Mouse (Mus musculus) forebrain, embryonic 16.5 days (tissue): ENCODE data around the gene Chrna3. TPM values are rescaled to one million over a fixed set of nuclear protein-coding genes. Genes with fewer than 3 reads are reported as not detected.

ENCODE experiments used
- ATAC-seq: fragments of 200-750 bp; cut with Nextera tagmentation; 2 replicates; pipeline ENCODE4 v1.8.0; 2017; ENCODE audit warnings: mild to moderate bottlenecking, moderate library complexity
- H3K27ac ChIP-seq: fragments of 300-500 bp; sonication (generic); 2 replicates; pipeline ENCODE4 v1.5.1; 2014; ENCODE audit warnings: low read length, control low read depth
- H3K27me3 ChIP-seq: fragments of 300-500 bp; sonication (generic); replicated peaks from 2 replicates; pipeline ENCODE4 v1.6.1; 2014; ENCODE audit warnings: low read length; ENCODE audit not compliant: control insufficient read depth, insufficient read depth
- H3K36me3 ChIP-seq: fragments of 300-500 bp; sonication (generic); 2 replicates; pipeline ENCODE4 v1.6.1; 2014; ENCODE audit not compliant: control insufficient read depth, insufficient read depth
- H3K4me1 ChIP-seq: fragments of 300-500 bp; sonication (generic); replicated peaks from 2 replicates; pipeline ENCODE4 v1.6.1; 2014; ENCODE audit warnings: low read length; ENCODE audit not compliant: control insufficient read depth, insufficient read depth
- H3K4me2 ChIP-seq: fragments of 300-500 bp; sonication (generic); 2 replicates; pipeline ENCODE4 v1.6.1; 2014; ENCODE audit warnings: mild to moderate bottlenecking, low read length, control low read depth
- H3K4me3 ChIP-seq: fragments of 300-500 bp; sonication (generic); replicated peaks from 2 replicates; pipeline ENCODE4 v1.5.1; 2014; ENCODE audit warnings: mild to moderate bottlenecking, low read length, control low read depth
- H3K9ac ChIP-seq: fragments of 300-500 bp; sonication (generic); replicated peaks from 2 replicates; pipeline ENCODE4 v1.6.1; 2014; ENCODE audit warnings: low read depth, low read length, control low read depth
- H3K9me3 ChIP-seq: fragments of 300-500 bp; sonication (generic); 2 replicates; pipeline ENCODE4 v1.6.1; 2016; ENCODE audit warnings: low read length; ENCODE audit not compliant: control insufficient read depth
- WGBS: fragments of 180-500 bp; shearing (Covaris S2); extraction: QIAGEN DNeasy Blood & Tissue Kit; methylation state at CpG from one replicate; pipeline ENCODE4 v1.1.7; 2014; 5-methylcytosine and 5-hydroxymethylcytosine counted together
- polyA plus RNA-seq: library from polyadenylated mRNA; unstranded; fragments of >200 nt; fragmentation: Nextera tagmentation; extraction: Ambion mirVana; gene quantifications from 2 replicates; pipeline ENCODE4 v1.2.1, GENCODE M21; 2015

Gene Chrna3
- polyA plus RNA-seq, result 3.1 and 5.1 TPM in 2 replicates

- Histone ChIP-seq H3K9me3 (no peaks in the 10 kb centered on the region), H3K4me3 (peak within 1 kb of the TSS; percentile 55), H3K9ac (peak within 1 kb of the TSS; percentile 59), H3K36me3 (no peaks in the 10 kb centered on the region), H3K27ac (no peak within 1 kb of the TSS), H3K27me3 (peaks cover 32% of the 10 kb centered on the region), H3K4me2 (peak within 1 kb of the TSS; percentile 83), H3K4me1 (peaks cover 12% of the 10 kb centered on the region)
- under 1% methylated on average over 39 of the region's 39 CpGs for WGBS
- ATAC-seq, result peak; percentile 81
Measured at GRCm38 (mm10) chr9:55026275-55026663, at the start of gene Chrna3. Gene Chrna3 (minus strand): TSS chr9:55026562.

- H3K4me1 ChIP-seq, result peaks cover 11% of the 10 kb centered on the region
- no peak overlapping the region for H3K9ac ChIP-seq
- ATAC-seq, result no peak
- H3K4me3 ChIP-seq, result no peak overlapping the region
- H3K36me3 ChIP-seq, result no peaks in the 10 kb centered on the region
- no peaks in the 10 kb centered on the region for H3K9me3 ChIP-seq
- WGBS, result 27% methylated on average over 5 of the region's 5 CpGs
- H3K27me3 ChIP-seq, result no peaks in the 10 kb centered on the region
- no peak overlapping the region for H3K4me2 ChIP-seq
- H3K27ac ChIP-seq, result peak overlapping the region; percentile 37; the same call in 1 of the 2 replicates
Measured at GRCm38 (mm10) chr9:55067965-55068265, 41.6 kb upstream of the Chrna3 start.

DNA sequence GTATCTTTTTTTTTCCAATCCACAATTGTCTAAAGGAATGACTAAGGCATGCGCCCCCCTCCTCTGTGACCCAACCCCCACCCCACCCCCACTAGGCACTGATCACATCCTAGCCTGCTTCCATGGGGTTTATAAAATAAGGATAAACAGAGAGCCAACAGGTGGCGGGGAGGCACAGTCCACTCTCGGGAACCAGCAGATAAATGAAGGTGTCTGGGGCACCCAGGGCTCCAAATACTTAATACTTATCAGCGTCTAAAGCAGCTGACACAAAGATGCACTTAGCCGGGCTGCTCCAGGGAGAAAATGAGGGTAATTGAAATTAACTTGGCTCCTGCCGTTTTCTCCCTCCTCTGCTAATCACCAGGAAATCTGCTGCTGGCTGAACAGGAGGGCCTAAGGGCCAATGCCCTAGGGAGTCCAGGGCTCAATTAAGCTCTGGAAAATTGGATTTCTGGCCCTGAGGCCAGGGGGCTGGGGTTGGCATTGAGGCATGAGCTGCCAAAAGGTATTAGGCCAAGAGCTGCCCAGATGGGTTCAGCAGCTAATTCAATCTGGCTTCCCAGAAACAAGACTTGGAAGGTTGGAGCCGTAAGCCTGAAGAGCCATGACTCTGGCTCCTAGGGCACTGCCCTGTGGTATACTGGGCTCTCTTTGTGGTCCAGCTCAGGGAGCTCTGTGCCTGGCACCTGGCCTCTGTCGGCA is 41.0 kb upstream of the Chrna3 start:
- peak; percentile 80 for ATAC-seq
- 3% methylated on average over 8 of the region's 8 CpGs for WGBS
- H3K36me3 ChIP-seq, result no peaks in the 10 kb centered on the region
- peak overlapping the region; percentile 37; the same call in 1 of the 2 replicates for H3K27ac ChIP-seq
- H3K4me2 ChIP-seq, result no peak overlapping the region
- no peak overlapping the region for H3K9ac ChIP-seq
- peaks cover 11% of the 10 kb centered on the region for H3K4me1 ChIP-seq
- no peak overlapping the region for H3K4me3 ChIP-seq
- no peaks in the 10 kb centered on the region for H3K27me3 ChIP-seq
- H3K9me3 ChIP-seq, result no peaks in the 10 kb centered on the region

DNA sequence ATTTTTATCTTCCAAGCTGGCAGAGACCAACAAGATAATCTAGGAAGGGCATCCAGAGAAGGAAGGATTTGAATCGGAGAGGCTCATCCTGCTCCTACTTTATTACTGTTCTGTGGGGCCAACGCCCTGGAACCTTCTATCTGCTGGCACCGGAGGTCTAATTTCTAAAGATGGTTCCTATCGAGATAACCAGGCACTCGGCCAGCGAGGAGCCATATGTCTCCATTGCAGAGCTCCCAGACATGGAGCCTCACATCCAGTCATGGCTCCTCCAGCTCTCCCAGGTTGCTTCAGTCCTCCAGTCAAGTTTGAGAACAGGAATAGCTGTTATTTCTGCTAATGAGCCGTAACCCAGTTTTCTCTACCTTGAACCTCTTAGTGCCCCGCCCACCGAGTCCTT is 38.9 kb upstream of the Chrna3 start:
- Histone ChIP-seq H3K4me2 (no peak overlapping the region), H3K36me3 (no peaks in the 10 kb centered on the region), H3K9ac (no peak overlapping the region), H3K9me3 (no peaks in the 10 kb centered on the region), H3K27me3 (no peaks in the 10 kb centered on the region), H3K4me3 (no peak overlapping the region), H3K27ac (no peak overlapping the region), H3K4me1 (peaks cover 11% of the 10 kb centered on the region)
- no peak for ATAC-seq
- 87% methylated on average over 9 of the region's 9 CpGs for WGBS

- H3K27me3 ChIP-seq, result no peaks in the 10 kb centered on the region
- no peak overlapping the region for H3K4me2 ChIP-seq
- H3K9ac ChIP-seq, result no peak overlapping the region
- H3K4me3 ChIP-seq, result no peak overlapping the region
- WGBS, result 90% methylated on average over 4 of the region's 4 CpGs
- H3K9me3 ChIP-seq, result no peaks in the 10 kb centered on the region
- H3K36me3 ChIP-seq, result no peaks in the 10 kb centered on the region
- H3K27ac ChIP-seq, result no peak overlapping the region
- ATAC-seq, result no peak
- H3K4me1 ChIP-seq, result no peaks in the 10 kb centered on the region
Measured at GRCm38 (mm10) chr9:55058067-55058466, 31.7 kb upstream of the Chrna3 start.

- Histone ChIP-seq H3K9me3 (no peaks in the 10 kb centered on the region), H3K4me1 (no peaks in the 10 kb centered on the region), H3K27ac (no peak overlapping the region), H3K36me3 (no peaks in the 10 kb centered on the region), H3K4me2 (no peak overlapping the region), H3K9ac (no peak overlapping the region), H3K27me3 (no peaks in the 10 kb centered on the region), H3K4me3 (no peak overlapping the region)
- no peak for ATAC-seq
- WGBS, result 54% methylated on average over 2 of the region's 2 CpGs
Measured at GRCm38 (mm10) chr9:55055386-55055930, 29.1 kb upstream of the Chrna3 start.

DNA sequence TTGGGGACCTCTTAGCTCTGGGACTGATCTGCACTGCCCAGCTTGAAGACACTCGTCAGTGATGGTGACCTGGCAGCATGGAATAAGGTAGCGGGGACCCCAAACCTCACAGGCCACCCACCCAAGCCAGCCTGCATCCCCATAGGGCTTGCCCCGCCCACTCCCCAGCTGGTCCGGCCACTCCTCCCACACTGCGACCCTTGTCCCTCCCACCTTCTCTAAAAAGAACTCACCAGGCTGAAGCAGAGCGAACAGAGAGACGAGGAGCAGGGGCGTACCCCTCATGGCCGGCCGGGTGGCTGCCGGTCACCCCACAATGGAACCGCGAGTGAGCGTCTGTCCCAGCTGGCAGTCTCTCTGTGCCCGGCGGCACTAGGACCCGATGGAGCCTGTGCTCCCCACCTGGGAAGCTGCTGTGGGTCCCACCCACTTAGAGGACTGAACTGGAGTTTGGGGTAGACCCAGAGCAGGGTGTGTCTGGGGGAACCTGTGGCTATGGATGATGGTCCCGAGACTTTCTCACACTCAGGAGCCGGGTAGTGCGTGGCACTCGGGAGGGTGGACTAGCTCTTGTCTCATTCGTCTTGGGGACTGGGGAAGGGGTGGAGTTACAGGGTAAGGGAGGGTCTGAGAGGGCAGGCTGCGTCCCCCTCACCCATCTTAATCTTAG is 22.0 kb upstream of the Chrna3 start, which contains the start of gene Chrnb4:
Gene Chrnb4, minus strand, starts transcription at position 569 of the 670 bp plus-strand sequence.
- peak within 1 kb of the TSS; percentile 91 for H3K4me2 ChIP-seq
- no peaks in the 10 kb centered on the region for H3K9me3 ChIP-seq
- H3K27me3 ChIP-seq, result no peaks in the 10 kb centered on the region
- under 1% methylated on average over 23 of the region's 23 CpGs for WGBS
- peak; percentile 47 for ATAC-seq
- H3K9ac ChIP-seq, result peak within 1 kb of the TSS; percentile 51; the same call in 1 of the 2 replicates
- H3K27ac ChIP-seq, result no peak within 1 kb of the TSS
- no peaks in the 10 kb centered on the region for H3K36me3 ChIP-seq
- peaks cover 10% of the 10 kb centered on the region for H3K4me1 ChIP-seq
- H3K4me3 ChIP-seq, result peak within 1 kb of the TSS; percentile 49

- Histone ChIP-seq H3K4me1 (peaks cover 11% of the 10 kb centered on the region), H3K4me2 (no peak overlapping the region), H3K9ac (no peak overlapping the region), H3K36me3 (no peaks in the 10 kb centered on the region), H3K9me3 (no peaks in the 10 kb centered on the region), H3K27ac (no peak overlapping the region), H3K4me3 (no peak overlapping the region), H3K27me3 (no peaks in the 10 kb centered on the region)
- WGBS, result under 1% methylated on average over 3 of the region's 3 CpGs
- no peak for ATAC-seq
Measured at GRCm38 (mm10) chr9:55046764-55047163, 20.4 kb upstream of the Chrna3 start.

DNA sequence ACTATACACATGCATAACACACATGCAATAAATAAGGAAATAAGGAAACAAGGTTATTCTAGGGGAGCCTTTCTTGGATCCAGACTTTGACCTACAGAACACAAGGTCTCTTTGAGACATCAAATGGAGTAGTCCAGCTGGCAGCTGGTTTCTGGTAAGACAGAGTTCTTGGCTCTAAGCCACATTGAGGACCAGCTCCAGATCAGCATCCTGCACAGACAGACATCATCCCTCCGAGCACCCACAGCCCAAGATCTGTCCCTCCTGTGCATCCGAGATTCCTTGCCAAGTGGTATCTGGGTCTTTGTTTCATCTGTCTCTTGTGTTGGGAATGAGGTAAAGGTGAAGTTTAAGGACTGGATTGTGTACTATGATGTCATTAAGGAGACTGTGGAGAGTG is 18.6 kb upstream of the Chrna3 start:
- H3K4me2 ChIP-seq, result no peak overlapping the region
- H3K27me3 ChIP-seq, result no peaks in the 10 kb centered on the region
- no peak for ATAC-seq
- H3K9ac ChIP-seq, result no peak overlapping the region
- H3K4me1 ChIP-seq, result peaks cover 16% of the 10 kb centered on the region
- H3K9me3 ChIP-seq, result no peaks in the 10 kb centered on the region
- H3K4me3 ChIP-seq, result no peak overlapping the region
- H3K36me3 ChIP-seq, result no peaks in the 10 kb centered on the region
- WGBS, result 68% methylated on average over 2 of the region's 2 CpGs
- H3K27ac ChIP-seq, result no peak overlapping the region
